Mouse (Mus musculus): ENCODE results near the gene Tbc1d10b.

DNA sequence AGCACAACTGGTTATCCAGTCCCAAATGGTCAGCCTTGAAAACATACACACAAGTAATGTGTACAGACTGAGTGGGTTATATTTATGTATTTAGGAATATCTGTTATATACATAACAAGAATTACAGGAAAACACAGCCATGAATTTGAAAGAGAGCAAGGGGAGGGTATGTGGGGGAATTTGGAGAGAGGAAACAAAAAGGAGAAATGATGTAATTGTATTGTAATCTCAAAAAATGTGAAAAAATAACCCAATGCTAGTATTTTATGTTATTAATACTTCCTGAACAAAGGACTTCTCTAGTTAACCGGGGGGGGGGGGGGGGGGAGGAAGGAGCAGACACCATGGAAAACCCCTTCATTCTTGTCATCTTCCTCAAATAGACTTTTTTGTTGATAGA lies 23.5 kb downstream of the Tbc1d10b start:
- TF ChIP-seq CTCF (conservative IDR thresholded peaks at IDR 0.05; ENCODE audit: low read length), result no peak
- TF ChIP-seq POU5F1 (IDR thresholded peaks at IDR 0.05; ENCODE audit: borderline replicate concordance, low read length), result no peak
